Mouse (Mus musculus) CH12.LX (cell line): ENCODE measurements around the gene Fli1.

Experiments used
- CTCF ChIP-seq, 2 experiments: IDR thresholded peaks in 1 of 2; conservative IDR thresholded peaks in 1 of 2; 2 replicates each; pipeline ENCODE4 v1.5.1; 2011 to 2012; ENCODE audit warnings: low read depth in 2 of 2, low read length in 2 of 2, improper control_type of control experiment in 1 of 2, inconsistent platforms in 1 of 2, mild to moderate bottlenecking in 1 of 2, moderate library complexity in 1 of 2
- MAZ ChIP-seq: IDR thresholded peaks from 2 replicates; pipeline ENCODE4 v1.6.1; 2012; ENCODE audit warnings: low read depth, mild to moderate bottlenecking, inconsistent platforms, low read length, improper control_type of control experiment, moderate library complexity
- MYC ChIP-seq: IDR thresholded peaks from 2 replicates; pipeline ENCODE4 v1.6.1; 2011; ENCODE audit warnings: low read depth, mild to moderate bottlenecking, improper control_type of control experiment, low read length
- POLR2A ChIP-seq: IDR thresholded peaks from 2 replicates; pipeline ENCODE4 v1.6.1; 2011; ENCODE audit warnings: low read depth, mild to moderate bottlenecking, improper control_type of control experiment, low read length

- TF ChIP-seq POLR2A: no peak; the same call in 1 of the 2 replicates
- TF ChIP-seq CTCF (conservative IDR thresholded peaks at IDR 0.05 in 1 of 2, IDR thresholded peaks at IDR 0.05 in 1 of 2; ENCODE audit: low read depth in 2 of 2, low read length in 2 of 2): no peak
- no peak for TF ChIP-seq MAZ
- no peak for TF ChIP-seq MYC
These were observed 49.9 kb downstream of the Fli1 start for GRCm38 (mm10) chr9:32492753-32493152.
